Mouse (Mus musculus): Measurements from ENCODE around the gene Spata13.

Gene Spata13

GRCm38 (mm10) chr14:60633961-60634864, at the start of gene Spata13:
Spata13 (plus strand) TSS chr14:60634001.
- DNase-seq, result peak; percentile 70

GRCm38 (mm10) chr14:60586687-60587453, 46.9 kb upstream of the Spata13 start:
- no peak for DNase-seq

GRCm38 (mm10) chr14:60589001-60589400, 44.8 kb upstream of the Spata13 start:
- DNase-seq, result no peak

GRCm38 (mm10) chr14:60592339-60592738, 41.5 kb upstream of the Spata13 start:
- DNase-seq, result no peak

- peak; percentile 15 for DNase-seq
Observed at GRCm38 (mm10) chr14:60592822-60593221, 41.0 kb upstream of the Spata13 start.

GRCm38 (mm10) chr14:60597571-60597970, 36.2 kb upstream of the Spata13 start:
- DNase-seq, result no peak

- no peak for DNase-seq
Observed at GRCm38 (mm10) chr14:60599044-60599443, 34.8 kb upstream of the Spata13 start.

GRCm38 (mm10) chr14:60605564-60605963, 28.2 kb upstream of the Spata13 start:
- DNase-seq, result no peak

GRCm38 (mm10) chr14:60606194-60606593, 27.6 kb upstream of the Spata13 start:
- DNase-seq, result no peak

- no peak for DNase-seq
Observed at GRCm38 (mm10) chr14:60607743-60608142, 26.1 kb upstream of the Spata13 start.

- DNase-seq, result no peak
Observed at GRCm38 (mm10) chr14:60609160-60609559, 24.6 kb upstream of the Spata13 start.

GRCm38 (mm10) chr14:60612671-60613070, 21.1 kb upstream of the Spata13 start:
- DNase-seq, result no peak

- DNase-seq, result no peak
Observed at GRCm38 (mm10) chr14:60621076-60621475, 12.7 kb upstream of the Spata13 start.

GRCm38 (mm10) chr14:60625486-60625885, 8.3 kb upstream of the Spata13 start:
- DNase-seq, result no peak

GRCm38 (mm10) chr14:60629887-60630460, 3.8 kb upstream of the Spata13 start:
- no peak for DNase-seq

- no peak for DNase-seq
Observed at GRCm38 (mm10) chr14:60630981-60631380, 2.8 kb upstream of the Spata13 start.

GRCm38 (mm10) chr14:60634877-60635771, 1.3 kb downstream of the Spata13 start:
- DNase-seq, result peak; percentile 31

GRCm38 (mm10) chr14:60635911-60636607, 2.3 kb downstream of the Spata13 start:
- DNase-seq, result no peak

- no peak for DNase-seq
Observed at GRCm38 (mm10) chr14:60636608-60636980, 2.8 kb downstream of the Spata13 start.

GRCm38 (mm10) chr14:60636996-60637395, 3.2 kb downstream of the Spata13 start:
- no peak for DNase-seq

- DNase-seq, result no peak
Observed at GRCm38 (mm10) chr14:60638159-60638558, 4.4 kb downstream of the Spata13 start.

GRCm38 (mm10) chr14:60639195-60639594, 5.4 kb downstream of the Spata13 start:
- no peak for DNase-seq
